Mouse (Mus musculus) layer of hippocampus, adult 11-12 months (tissue): ENCODE results near the gene Zfhx3.

Source experiments
- DNase-seq: peaks from one replicate; pipeline ENCODE4 v3.0.0; 2022; ENCODE audit warnings: low spot score

The Zfhx3 gene

DNA sequence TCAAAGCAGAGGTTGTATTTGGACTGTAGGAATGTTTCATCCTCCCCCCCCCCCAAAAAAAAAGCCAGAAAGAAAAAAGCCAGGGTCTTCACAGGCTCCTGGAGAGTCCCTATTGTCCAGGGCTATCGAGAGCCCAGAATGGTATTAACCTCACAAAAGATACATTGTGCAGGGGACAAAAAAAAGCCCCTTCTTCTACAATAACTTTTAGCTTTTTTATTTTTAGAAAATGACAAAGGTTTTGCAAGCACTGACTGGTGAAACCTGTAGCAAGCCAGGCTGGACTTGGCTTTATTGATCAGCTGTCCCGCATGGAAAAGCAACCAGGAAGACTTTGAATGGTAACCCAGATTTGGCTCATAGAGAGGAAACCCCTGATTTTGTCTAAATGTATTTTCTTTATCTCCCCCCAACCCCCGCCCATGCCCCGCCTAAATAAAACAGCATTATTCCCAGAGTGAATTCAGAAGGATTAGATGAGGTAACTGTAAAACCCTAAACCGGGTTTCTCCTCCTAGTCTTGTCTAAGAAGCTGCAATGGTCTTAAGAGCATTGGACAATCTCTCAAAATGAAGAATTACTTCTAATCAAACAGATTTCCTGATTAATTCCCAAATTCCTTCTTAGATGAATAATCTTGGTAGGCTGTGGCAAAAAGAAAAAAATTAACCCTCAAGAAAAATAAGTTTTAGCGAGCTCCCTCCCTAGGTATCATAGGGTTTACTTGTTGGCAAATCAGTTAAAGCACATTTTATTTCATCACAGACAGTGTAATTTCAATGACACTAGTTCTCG is 759.1 kb downstream of the Zfhx3 start:
- DNase-seq: no peak

DNA sequence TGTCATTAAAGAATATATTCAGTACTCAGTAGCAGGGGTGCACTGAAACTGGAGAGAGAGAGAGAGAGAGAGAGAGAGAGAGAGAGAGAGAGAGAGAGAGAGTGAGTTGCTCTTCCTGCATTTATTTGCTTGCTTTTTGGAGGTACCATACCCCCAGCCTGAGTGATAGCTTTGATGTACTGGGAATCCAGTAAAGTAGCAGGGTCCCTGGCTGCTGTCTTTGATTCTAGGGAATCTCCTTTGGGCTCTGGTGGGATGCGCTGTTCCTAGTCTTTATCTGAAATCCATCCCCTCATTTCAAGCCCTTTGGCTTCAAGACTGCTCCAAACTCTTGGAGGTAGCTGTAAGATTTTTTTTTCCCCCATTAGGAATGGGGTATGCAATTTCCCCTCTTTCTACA is 759.8 kb downstream of the Zfhx3 start:
- DNase-seq: no peak

GRCm38 (mm10) chr8:108705751-108706150 is 763.3 kb downstream of the Zfhx3 start:
- DNase-seq: no peak

- DNase-seq: no peak
Measured at GRCm38 (mm10) chr8:108706491-108706847, 764.0 kb downstream of the Zfhx3 start.

- no peak for DNase-seq
Measured at GRCm38 (mm10) chr8:108706848-108707541, 764.6 kb downstream of the Zfhx3 start.

GRCm38 (mm10) chr8:108707576-108708281 is 765.3 kb downstream of the Zfhx3 start:
- no peak for DNase-seq

- no peak for DNase-seq
Measured at GRCm38 (mm10) chr8:108708833-108709387, 766.5 kb downstream of the Zfhx3 start.

- no peak for DNase-seq
Measured at GRCm38 (mm10) chr8:108709441-108709840, 767.0 kb downstream of the Zfhx3 start.

DNA sequence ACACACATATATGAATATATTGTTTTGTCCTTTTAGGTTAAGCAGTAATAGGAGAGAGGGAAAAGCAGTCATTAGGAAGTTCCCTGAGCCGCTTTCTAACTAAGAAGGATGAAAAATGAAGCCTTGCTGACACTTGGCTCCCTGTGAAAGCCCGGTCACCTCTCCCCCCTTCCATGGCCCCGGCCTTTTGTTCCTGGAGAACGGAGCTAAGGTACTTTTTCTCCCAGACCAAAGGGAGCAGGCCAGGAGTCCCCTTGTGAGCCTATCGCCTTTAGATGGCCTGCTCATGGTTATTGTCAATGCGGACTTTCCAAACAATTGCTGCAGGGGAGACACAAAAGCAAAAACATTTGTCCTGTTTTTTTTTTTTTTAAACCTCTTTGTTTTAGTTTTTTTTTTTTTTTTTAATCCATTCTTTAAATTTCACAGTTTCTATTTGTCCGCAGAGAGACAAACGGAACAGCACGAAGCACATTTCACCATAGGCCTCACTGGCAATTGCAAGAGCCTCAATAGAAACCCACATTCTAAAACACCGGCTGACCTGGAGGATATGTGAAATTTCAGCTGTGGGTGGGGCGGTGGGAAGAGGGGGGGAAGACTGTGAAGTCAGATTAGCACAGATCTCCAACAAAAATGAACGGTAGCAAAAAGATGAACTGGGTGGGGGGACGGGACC is 767.6 kb downstream of the Zfhx3 start:
- DNase-seq: no peak

DNA sequence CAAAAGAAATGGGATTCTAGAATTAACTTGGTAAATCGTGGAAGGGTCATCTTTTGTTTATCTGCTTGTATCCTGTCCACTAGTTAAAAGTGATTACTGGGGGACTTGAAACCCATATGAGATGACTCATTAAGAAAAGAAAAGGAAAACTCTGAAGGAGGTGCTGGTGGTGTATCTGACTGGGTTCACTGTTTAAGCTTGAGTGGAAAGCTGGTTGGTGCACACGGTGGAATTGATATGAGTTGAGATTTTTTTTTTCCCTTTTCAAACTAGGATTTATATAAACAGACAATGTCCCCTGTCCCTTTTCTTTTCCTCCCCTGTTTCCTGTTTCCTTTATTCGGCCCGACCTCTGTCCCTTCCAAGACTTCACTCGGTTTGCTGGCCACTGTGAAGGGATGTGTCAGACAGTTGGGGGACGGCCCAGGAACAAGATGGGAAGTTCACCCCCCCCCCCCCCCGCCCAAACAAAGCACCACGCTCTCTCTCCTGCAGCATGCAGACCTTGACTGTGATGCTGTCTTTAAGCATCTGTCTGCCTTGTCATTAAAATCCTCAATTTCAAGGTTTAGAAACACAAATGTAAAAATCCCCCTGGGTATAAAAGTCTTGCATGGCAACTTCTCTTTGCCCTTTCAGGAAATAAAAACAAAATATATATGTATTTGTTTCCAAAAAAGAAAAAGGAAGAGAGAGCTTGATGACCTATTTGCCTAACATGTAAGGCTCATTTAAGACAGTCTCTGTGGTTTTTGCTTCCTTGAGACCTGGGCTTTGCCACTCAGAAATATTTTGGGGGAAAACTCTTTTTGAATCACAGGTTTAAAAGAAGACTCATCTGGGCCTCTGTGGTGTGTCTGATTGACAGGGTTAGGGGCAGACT is 768.4 kb downstream of the Zfhx3 start:
- no peak for DNase-seq

- no peak for DNase-seq
Measured at GRCm38 (mm10) chr8:108711490-108711793, 769.0 kb downstream of the Zfhx3 start.

- DNase-seq: no peak
Measured at GRCm38 (mm10) chr8:108712001-108712411, 769.6 kb downstream of the Zfhx3 start.

DNA sequence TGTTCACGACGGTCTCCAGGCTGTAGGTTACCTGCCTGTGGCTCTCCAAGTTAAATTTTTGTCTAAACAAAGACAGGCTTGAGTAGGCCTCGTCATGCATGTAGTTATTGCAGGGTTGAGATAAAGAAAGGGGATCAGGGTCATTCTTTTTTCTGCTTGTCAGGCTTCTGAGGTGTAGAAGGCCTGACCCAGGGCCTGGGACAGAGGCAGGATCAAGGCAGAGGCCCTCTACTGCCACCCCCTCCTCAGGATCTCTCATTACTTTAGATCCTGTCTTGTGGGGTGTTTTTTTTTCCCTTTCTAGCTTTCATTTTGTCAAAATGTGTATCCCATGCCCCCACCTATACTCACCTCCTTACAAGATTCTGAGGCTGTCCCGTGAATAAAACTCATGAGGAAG is 770.2 kb downstream of the Zfhx3 start:
- no peak for DNase-seq

DNA sequence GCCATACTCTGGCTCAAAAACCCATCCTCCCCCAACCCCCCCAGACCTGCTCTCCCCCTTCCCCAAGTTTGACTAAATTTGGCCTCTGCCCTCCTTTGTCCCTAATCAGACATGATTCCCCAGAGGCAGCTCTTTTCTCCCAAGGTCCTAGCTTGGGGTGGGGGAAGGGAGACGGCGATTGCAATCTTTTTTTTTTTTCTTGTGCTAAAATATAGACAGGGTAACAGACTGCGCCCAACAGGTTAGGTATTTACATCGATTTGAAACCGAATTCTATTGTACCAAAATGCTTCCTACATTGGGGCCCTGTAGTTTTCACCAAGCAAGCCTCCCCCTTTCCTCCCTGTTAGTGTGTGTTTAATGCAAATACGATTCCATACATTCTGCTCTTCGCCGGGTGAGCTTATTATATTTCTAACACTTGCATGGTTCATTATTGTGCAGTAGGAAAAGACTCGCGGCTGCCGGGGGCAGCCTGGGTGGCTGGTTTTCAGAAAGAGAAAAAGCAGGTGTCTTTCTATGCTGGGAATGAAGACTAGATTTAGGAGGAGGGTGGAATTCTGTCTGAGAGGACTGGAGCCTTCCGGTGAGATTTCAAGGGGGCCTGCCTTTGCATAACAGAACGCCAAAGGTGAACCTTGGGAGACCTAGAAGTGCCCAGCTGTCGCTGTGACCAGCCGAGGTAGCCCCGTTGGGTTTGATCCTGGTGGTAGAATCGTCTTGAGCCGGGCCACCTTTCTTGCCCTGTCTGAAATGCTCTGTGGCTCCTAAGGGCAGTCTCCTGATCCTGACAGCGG is 771.1 kb downstream of the Zfhx3 start:
- DNase-seq: no peak

DNA sequence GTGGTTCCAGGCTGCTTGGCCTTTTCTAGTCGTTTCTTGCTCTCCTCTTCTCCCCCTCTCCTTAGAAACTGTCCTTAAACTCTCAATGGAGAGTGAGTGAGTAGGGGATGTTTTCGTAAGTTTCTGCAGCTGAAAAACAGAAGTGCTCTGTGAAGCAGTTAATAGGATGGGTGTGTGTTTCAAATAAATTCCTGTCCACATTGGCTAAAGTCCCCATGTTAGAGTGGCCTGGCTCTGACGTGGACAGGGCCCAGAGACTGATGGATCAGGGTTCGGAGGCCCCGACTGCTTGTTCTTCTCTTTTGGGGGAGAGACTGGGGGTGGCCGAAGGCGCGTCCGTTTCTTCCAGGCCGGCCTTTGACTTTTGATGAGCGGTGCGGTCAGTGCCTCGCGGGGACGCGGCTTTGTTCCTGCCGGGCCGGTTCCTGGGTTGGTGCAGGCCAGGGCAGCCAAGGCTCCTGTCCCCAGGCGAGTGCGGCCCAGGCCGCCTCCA is 771.7 kb downstream of the Zfhx3 start:
- no peak for DNase-seq

- peak; percentile 39 for DNase-seq
Measured at GRCm38 (mm10) chr8:108714636-108715415, 772.4 kb downstream of the Zfhx3 start.

GRCm38 (mm10) chr8:108715416-108715948 is 773.0 kb downstream of the Zfhx3 start:
- no peak for DNase-seq

- no peak for DNase-seq
Measured at GRCm38 (mm10) chr8:108716291-108716811, 773.9 kb downstream of the Zfhx3 start.

DNA sequence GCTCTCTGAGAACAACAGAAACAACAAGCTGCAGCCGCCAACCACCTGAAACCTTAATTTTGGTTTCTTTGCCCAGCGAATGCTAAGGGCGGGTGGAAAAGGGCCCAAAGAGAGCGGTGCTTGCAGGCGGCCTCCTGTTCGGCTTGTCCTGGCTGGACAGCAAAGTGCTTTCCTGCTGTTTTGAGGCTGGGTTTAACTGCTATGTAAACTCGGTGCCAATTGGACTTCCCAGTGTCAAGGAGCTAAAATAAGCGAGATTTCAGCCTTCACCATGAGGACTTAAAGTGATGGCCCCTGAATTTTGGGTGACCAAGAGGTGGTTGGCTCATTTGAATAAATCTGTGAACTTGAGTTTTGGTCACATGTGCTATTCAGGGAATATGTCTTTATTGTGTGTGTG is 775.1 kb downstream of the Zfhx3 start:
- DNase-seq: no peak
